In genomic region chr14:59987975-59988374, GRCm38 (mm10) we compare ENCODE assay signal across 15 mouse cellular contexts.
"Had no signal": no experiment of that assay in that cellular context is flagged by ENCODE, and none has a peak within 500 bp of the region (broad histone marks: within the 10 kb centered on the region; RNA-seq: fewer than 3 reads in every experiment).

No protein-coding gene starts in this region.

- H3K4me1 ChIP-seq: midbrain, embryonic 10.5 days; midbrain, embryonic 13.5 days; neural tube, embryonic 13.5 days; neural tube, embryonic 15.5 days had no signal

- H3K36me3 ChIP-seq: midbrain, embryonic 10.5 days; midbrain, embryonic 13.5 days; neural tube, embryonic 13.5 days had no signal

- H3K9me3 ChIP-seq: midbrain, embryonic 10.5 days; midbrain, embryonic 13.5 days; neural tube, embryonic 13.5 days; neural tube, embryonic 15.5 days had no signal

- H3K27me3 ChIP-seq: midbrain, embryonic 13.5 days; neural tube, embryonic 13.5 days; neural tube, embryonic 15.5 days had no signal

- H3K4me2 ChIP-seq: lung, embryonic 14.5 days; midbrain, embryonic 13.5 days; neural tube, embryonic 13.5 days; neural tube, embryonic 15.5 days had no signal

- H3K27ac ChIP-seq: midbrain, embryonic 10.5 days; midbrain, embryonic 13.5 days; neural tube, embryonic 13.5 days; neural tube, embryonic 15.5 days had no signal

- DNase-seq: lung, adult 18-20 months; lung, embryonic 14.5 days; lung, postnatal 10 days; lung, postnatal 4 days; retina, postnatal 1 day; right cerebral cortex, postnatal 14 days; thymus, adult 18-20 months; thymus, postnatal 14 days; thymus, postnatal 36 days had no signal

- H3K4me3 ChIP-seq: midbrain, embryonic 10.5 days; midbrain, embryonic 13.5 days; myocyte; neural tube, embryonic 13.5 days; neural tube, embryonic 15.5 days had no signal

- ATAC-seq: midbrain, embryonic 13.5 days; midbrain, embryonic 16.5 days had no signal

- H3K9ac ChIP-seq: lung, embryonic 14.5 days; midbrain, embryonic 13.5 days; neural tube, embryonic 13.5 days; neural tube, embryonic 15.5 days had no signal
